Mouse (Mus musculus) telencephalon, adult 2 months (tissue): Measurements from ENCODE around the gene Bzw2.

ENCODE experiments used
- DNase-seq: peaks from one replicate; pipeline ENCODE4 v3.0.0-alpha.2; 2011; ENCODE audit warnings: low read depth, low spot score

Gene Bzw2

DNA sequence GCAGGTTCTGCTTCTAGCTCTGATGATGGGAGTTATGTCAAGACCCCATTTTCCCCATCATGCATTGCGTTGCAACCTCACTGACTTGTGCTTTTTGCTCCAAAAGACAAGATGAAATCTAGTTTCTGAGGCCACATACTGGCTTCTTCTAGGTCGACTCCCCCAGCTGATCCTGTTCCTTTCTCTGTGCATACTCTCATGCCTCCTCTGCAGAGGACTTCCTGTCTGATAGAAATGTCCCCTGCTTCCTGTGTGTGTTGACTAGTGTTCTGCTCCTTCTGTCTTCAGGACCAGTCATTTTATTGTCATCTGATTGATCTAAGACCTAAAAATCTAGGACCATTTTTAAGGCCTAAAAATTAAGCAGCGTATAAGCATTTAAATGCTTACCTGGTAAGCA, 22.5 kb downstream of the Bzw2 start:
- DNase-seq: no peak

- no peak for DNase-seq
These were observed 23.8 kb downstream of the Bzw2 start for GRCm38 (mm10) chr12:36134111-36134510.

- no peak for DNase-seq
These were observed 24.3 kb downstream of the Bzw2 start for GRCm38 (mm10) chr12:36133547-36133946.

- no peak for DNase-seq
These were observed 25.2 kb downstream of the Bzw2 start for GRCm38 (mm10) chr12:36132668-36133067.

- no peak for DNase-seq
These were observed 25.6 kb downstream of the Bzw2 start for GRCm38 (mm10) chr12:36132254-36132653.

GRCm38 (mm10) chr12:36129826-36130225, 28.1 kb downstream of the Bzw2 start:
- no peak for DNase-seq

DNA sequence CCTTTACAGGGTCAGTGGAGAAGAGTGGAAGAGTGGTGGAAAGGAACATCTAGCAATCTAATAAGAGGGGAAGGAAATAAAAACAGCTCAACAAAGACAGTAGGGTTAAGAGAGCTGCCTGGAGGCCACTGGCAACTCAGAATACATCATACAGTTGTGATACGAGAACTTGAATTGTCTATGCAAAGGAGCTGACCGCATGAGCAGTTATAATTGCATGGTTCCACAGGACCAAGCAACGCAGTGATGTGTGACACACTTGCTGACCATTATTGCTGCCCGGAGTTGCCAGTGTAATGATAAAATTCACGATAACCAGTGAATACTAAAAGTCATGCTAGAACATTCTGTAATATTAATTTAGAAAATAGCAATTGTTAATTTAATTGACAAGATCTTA, 31.8 kb downstream of the Bzw2 start:
- DNase-seq: no peak

DNA sequence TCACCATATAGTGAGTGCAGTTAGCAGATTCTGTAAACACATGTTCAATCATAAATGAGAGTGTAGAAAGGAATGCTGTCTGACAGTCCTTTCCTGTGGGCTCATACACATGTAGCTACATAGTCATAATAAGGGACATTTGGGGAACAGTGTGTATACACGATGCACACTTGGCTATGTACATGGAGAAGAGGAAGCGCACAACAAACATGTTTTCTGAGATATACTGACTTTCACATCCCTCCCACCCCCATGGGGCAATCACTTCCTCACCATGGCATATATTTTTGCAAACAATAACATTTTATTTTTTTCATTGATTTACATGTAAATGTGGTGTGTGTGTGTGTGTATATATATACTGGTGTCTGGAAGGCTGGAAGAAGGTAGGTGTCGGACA, 38.6 kb downstream of the Bzw2 start:
- DNase-seq: no peak

GRCm38 (mm10) chr12:36117161-36117560, 40.7 kb downstream of the Bzw2 start:
- no peak for DNase-seq

GRCm38 (mm10) chr12:36112081-36112480, 45.8 kb downstream of the Bzw2 start:
- peak; percentile 90 for DNase-seq

DNA sequence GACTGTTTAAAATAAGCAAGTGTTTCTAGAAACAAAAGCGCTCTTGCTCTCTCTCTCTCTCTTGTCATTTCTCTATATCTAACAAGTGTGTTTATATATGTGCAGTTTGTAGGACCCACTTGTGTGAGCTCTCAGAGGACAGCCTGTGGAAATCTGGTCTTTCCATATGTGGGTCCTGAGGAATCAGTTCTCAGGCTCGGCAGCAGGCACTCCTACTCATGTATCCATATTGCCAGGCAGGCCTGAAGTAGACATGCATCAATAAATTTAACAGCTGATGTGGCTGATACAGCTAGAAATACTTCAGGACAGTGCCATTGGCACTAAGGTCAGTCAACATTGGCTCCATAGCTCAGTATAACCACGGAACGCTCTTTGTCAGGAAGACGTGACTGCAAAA, 46.8 kb downstream of the Bzw2 start:
- no peak for DNase-seq

DNA sequence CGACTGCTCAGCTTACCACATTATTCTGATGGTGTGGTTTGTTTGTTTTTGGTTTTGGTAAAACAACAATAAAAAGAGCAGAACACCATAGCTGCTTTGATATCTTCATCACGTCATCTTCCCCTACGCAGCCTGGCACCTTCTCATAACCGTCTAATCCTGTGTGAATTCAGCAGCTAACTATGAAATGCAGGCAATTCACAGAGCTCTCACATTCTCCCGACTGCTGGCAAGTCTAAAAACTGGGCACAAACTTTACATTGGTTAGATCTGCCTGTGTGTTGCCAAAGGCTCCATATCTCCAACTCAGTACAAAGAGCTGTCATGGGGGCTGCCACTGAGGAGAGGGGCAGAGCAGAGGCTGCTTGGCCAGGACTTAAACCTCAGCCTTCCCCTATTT, 47.4 kb downstream of the Bzw2 start:
- peak; percentile 64 for DNase-seq

DNA sequence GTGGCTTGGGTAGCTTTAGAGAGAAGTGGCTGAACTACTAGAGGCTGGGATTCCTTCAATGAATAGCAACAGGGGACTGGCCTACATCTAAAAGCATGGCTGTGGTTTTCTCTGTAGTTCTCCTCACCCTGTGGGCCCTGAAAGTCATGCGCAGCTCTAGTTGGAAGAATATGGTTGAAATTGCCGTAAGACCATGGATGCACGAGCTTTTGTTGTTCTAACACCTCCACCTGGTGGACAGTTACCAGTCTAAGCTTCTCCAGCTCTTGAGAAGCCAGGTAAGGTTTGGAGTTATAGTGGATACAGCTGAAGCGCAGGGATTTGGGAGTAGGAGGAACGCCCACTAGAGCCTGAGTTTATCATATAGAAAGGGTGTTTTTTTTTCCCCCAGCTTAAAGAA, 49.4 kb downstream of the Bzw2 start:
- no peak for DNase-seq

- DNase-seq: no peak
These were observed 54.3 kb downstream of the Bzw2 start for GRCm38 (mm10) chr12:36103592-36103910.

GRCm38 (mm10) chr12:36102733-36103591, 54.9 kb downstream of the Bzw2 start:
- DNase-seq: peak; percentile 90

- no peak for DNase-seq
These were observed 62.5 kb downstream of the Bzw2 start for GRCm38 (mm10) chr12:36095371-36095880.

DNA sequence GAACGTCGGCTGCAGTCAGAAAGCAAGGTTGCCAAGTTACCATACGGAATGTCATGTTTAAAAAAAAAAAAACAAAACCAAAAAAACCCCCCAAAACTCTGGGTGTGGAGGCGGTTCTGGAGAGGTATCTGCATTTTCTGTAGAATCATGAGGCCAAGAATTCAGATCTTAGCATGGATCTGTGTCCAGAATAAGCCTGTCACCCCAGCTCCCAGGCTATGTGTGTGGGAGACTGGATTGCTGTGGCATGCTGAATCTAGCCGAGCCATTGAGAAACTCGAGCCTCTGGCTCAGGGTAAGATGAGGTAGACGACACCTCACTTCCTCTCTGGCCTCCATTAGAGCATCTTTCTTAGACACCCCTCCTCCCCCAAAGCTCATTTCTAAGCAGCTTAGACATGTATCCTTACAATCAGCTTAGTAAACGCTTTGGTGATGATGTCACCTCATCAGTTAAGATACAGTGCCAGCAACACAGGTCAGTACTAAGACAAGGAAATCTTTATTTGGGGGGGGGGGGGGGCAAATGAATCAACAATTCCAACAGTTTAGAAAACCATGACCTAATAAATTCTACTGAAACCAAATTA, 64.7 kb downstream of the Bzw2 start:
- DNase-seq: peak; percentile 84

DNA sequence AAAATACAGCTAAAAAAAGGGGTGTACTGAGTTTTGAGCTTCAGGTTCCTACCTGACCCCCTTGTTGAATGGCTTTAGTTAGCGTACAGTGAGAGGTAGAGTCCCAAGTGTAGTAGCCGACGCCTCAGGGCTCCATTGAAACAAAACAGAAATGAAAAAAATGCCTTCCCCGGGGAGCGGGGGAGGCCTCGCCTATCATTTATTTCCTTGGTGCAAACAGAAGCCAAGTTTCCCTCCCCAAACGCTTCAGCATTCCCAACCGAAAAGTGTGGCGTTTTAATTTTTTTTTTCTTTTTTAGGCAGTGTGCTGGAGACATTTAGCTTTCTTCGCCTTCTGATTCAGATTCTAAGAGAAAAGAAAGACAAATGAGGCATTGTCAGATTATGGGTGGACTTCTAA, 65.9 kb downstream of the Bzw2 start:
- DNase-seq: no peak

DNA sequence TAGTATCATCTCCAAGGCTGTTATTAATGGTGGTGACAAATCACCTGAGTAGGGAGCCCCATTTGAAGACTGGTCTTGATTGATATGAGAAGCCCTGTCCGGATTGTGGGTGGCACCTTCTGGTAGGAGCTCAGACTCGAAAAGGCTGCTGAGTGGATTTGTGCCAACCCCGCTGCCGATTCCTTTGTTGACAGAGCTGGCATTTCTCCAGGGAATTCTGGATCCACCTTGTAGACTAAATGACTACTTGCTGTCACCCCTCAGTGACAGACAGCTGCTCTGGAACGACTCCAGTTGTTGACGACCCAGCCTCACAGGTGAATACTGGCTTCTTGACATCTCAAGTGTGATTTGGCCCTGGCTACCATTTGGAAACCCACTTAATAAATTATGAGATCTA, 68.7 kb downstream of the Bzw2 start:
- no peak for DNase-seq

GRCm38 (mm10) chr12:36088804-36089203, 69.1 kb downstream of the Bzw2 start:
- DNase-seq: no peak

- DNase-seq: no peak
These were observed 72.5 kb downstream of the Bzw2 start for GRCm38 (mm10) chr12:36085380-36085779.

GRCm38 (mm10) chr12:36078101-36078899, 79.6 kb downstream of the Bzw2 start:
- no peak for DNase-seq
